Mouse (Mus musculus) myocyte (in vitro differentiated cells): ENCODE results near the gene Ttyh2.

ENCODE experiments used
- MAX ChIP-seq: IDR thresholded peaks from one replicate; pipeline ENCODE4 v1.6.1; 2011; ENCODE audit warnings: low read depth, mild to moderate bottlenecking, control low read depth
- POLR2A ChIP-seq: IDR thresholded peaks from one replicate; pipeline ENCODE4 v1.6.1; 2011; ENCODE audit warnings: low read depth, mild to moderate bottlenecking, control low read depth, moderate library complexity; ENCODE audit not compliant: insufficient read length

- TF ChIP-seq POLR2A (no peak), MAX (no peak)
Measured at GRCm38 (mm10) chr11:114676431-114676830, 1.2 kb downstream of the Ttyh2 start.
